Mouse (Mus musculus) myocyte (in vitro differentiated cells): Measurements from ENCODE around the gene Cfd. TPM values are rescaled to one million over a fixed set of nuclear protein-coding genes. Genes with fewer than 3 reads are reported as not detected.
A peak's percentile ranks its signal among the peaks of the same experiment; 100 is the strongest.

Experiments
- H3K27me3 ChIP-seq: one replicate; pipeline ENCODE4 v1.6.1; 2011; ENCODE audit not compliant: control insufficient read depth, insufficient read depth, insufficient read length
- H3K36me3 ChIP-seq: one replicate; pipeline ENCODE4 v1.6.1; 2011; ENCODE audit not compliant: control insufficient read depth, insufficient read depth
- H3K4me2 ChIP-seq: one replicate; pipeline ENCODE4 v1.6.1; 2011; ENCODE audit warnings: low read depth, control low read depth
- H3K4me3 ChIP-seq: one replicate; pipeline ENCODE4 v1.5.1; 2011; ENCODE audit warnings: mild to moderate bottlenecking, control low read depth, moderate library complexity
- H3K79me2 ChIP-seq: one replicate; pipeline ENCODE4 v1.6.1; 2011; ENCODE audit not compliant: control insufficient read depth, insufficient read depth
- H3ac ChIP-seq: one replicate; pipeline ENCODE4 v1.6.1; 2011; ENCODE audit not compliant: control insufficient read depth, insufficient read length
- CEBPB ChIP-seq: IDR thresholded peaks from 2 replicates; pipeline ENCODE4 v1.6.1; 2011; ENCODE audit warnings: mild to moderate bottlenecking, moderate library complexity; ENCODE audit not compliant: poor library complexity, insufficient read depth, severe bottlenecking
- E2F4 ChIP-seq: IDR thresholded peaks from one replicate; pipeline ENCODE4 v1.6.1; 2011; ENCODE audit warnings: mild to moderate bottlenecking, control low read depth, moderate library complexity; ENCODE audit not compliant: insufficient read depth
- MAX ChIP-seq: IDR thresholded peaks from one replicate; pipeline ENCODE4 v1.6.1; 2011; ENCODE audit warnings: low read depth, mild to moderate bottlenecking, control low read depth
- MYOD1 ChIP-seq, 3 experiments: IDR thresholded peaks; one replicate each; pipeline ENCODE4 v1.6.1; 2011; ENCODE audit warnings: control low read depth in 2 of 3, low read depth in 2 of 3, mild to moderate bottlenecking in 2 of 3, moderate library complexity in 1 of 3; ENCODE audit not compliant: insufficient read length in 2 of 3, control insufficient read depth in 1 of 3
- MYOG ChIP-seq, 3 experiments: IDR thresholded peaks; one replicate each; pipeline ENCODE4 v1.6.1; 2011; ENCODE audit warnings: control low read depth in 2 of 3, low read depth in 2 of 3, mild to moderate bottlenecking in 2 of 3; ENCODE audit not compliant: insufficient read length in 2 of 3, control insufficient read depth in 1 of 3, insufficient read depth in 1 of 3
- POLR2A ChIP-seq: IDR thresholded peaks from one replicate; pipeline ENCODE4 v1.6.1; 2011; ENCODE audit warnings: low read depth, mild to moderate bottlenecking, control low read depth, moderate library complexity; ENCODE audit not compliant: insufficient read length
- POLR2AphosphoS2 ChIP-seq: IDR thresholded peaks from one replicate; pipeline ENCODE4 v1.6.1; 2011; ENCODE audit warnings: low read depth, control low read depth; ENCODE audit not compliant: insufficient read length
- REST ChIP-seq: IDR thresholded peaks from one replicate; pipeline ENCODE4 v1.6.1; 2011; ENCODE audit warnings: mild to moderate bottlenecking, control low read depth, moderate library complexity; ENCODE audit not compliant: insufficient read depth, insufficient read length
- SRF ChIP-seq: IDR thresholded peaks from one replicate; pipeline ENCODE4 v1.6.1; 2011; ENCODE audit warnings: low read depth; ENCODE audit not compliant: control insufficient read depth, insufficient read length
- TCF12 ChIP-seq: IDR thresholded peaks from one replicate; pipeline ENCODE4 v1.6.1; 2011; ENCODE audit warnings: mild to moderate bottlenecking, control low read depth; ENCODE audit not compliant: poor library complexity, insufficient read depth, severe bottlenecking
- TCF3 ChIP-seq: IDR thresholded peaks from one replicate; pipeline ENCODE4 v1.6.1; 2011; ENCODE audit warnings: low read depth, control low read depth; ENCODE audit not compliant: insufficient read length
- USF1 ChIP-seq: IDR thresholded peaks from one replicate; pipeline ENCODE4 v1.6.1; 2011; ENCODE audit warnings: low read depth, mild to moderate bottlenecking, control low read depth, moderate library complexity
- polyA plus RNA-seq: library from polyadenylated mRNA; unstranded; fragments of >200 nt; fragmentation: generic; extraction: Trizol; gene quantifications from one replicate; pipeline ENCODE4 v1.2.1, GENCODE M21; 2012; ENCODE audit warnings: missing spikeins

The Cfd gene
- polyA plus RNA-seq, 1 experiment: not detected

GRCm38 (mm10) chr10:79931797-79932196, 41.1 kb downstream of the Cfd start:
- no peak overlapping the region for H3K4me2 ChIP-seq
- no peaks in the 10 kb centered on the region for H3K27me3 ChIP-seq
- no peak overlapping the region for H3ac ChIP-seq
- H3K4me3 ChIP-seq: no peak overlapping the region
- H3K36me3 ChIP-seq: peaks cover 5% of the 10 kb centered on the region
- TF ChIP-seq MYOG (IDR thresholded peaks at IDR 0.05; ENCODE audit: control insufficient read depth in 1 of 3, insufficient read depth in 1 of 3, insufficient read length in 2 of 3, low read depth in 2 of 3): no peak
- TF ChIP-seq USF1: no peak
- TF ChIP-seq POLR2AphosphoS2: no peak
- TF ChIP-seq SRF: no peak
- TF ChIP-seq TCF12: no peak
- TF ChIP-seq MYOD1 (IDR thresholded peaks at IDR 0.05; ENCODE audit: control insufficient read depth in 1 of 3, insufficient read length in 2 of 3, low read depth in 2 of 3): no peak
- H3K79me2 ChIP-seq: peaks cover 4% of the 10 kb centered on the region

- no peaks in the 10 kb centered on the region for H3K27me3 ChIP-seq
- H3K36me3 ChIP-seq: peaks cover 5% of the 10 kb centered on the region
- H3K4me3 ChIP-seq: no peak overlapping the region
- H3K4me2 ChIP-seq: peak overlapping the region; percentile 34
- H3K79me2 ChIP-seq: peaks cover 4% of the 10 kb centered on the region
- no peak overlapping the region for H3ac ChIP-seq
- TF ChIP-seq POLR2A (no peak), MYOD1 (IDR thresholded peaks at IDR 0.05; ENCODE audit: control insufficient read depth in 1 of 3, insufficient read length in 2 of 3, low read depth in 2 of 3) (peak in 2 of 3 experiments; percentile 75 to 89), REST (no peak), TCF12 (peak; percentile 83), POLR2AphosphoS2 (no peak), SRF (no peak), TCF3 (peak; percentile 88), CEBPB (no peak), USF1 (no peak), MAX (no peak), E2F4 (no peak), MYOG (IDR thresholded peaks at IDR 0.05; ENCODE audit: control insufficient read depth in 1 of 3, insufficient read depth in 1 of 3, insufficient read length in 2 of 3, low read depth in 2 of 3) (peak in 2 of 3 experiments; percentile 92 to 97)
These were observed 42.1 kb downstream of the Cfd start for GRCm38 (mm10) chr10:79932736-79933135.

- H3ac ChIP-seq: no peak overlapping the region
- peak overlapping the region; percentile 34 for H3K4me2 ChIP-seq
- no peak overlapping the region for H3K4me3 ChIP-seq
- peaks cover under 1% of the 10 kb centered on the region for H3K79me2 ChIP-seq
- TF ChIP-seq MYOG (IDR thresholded peaks at IDR 0.05; ENCODE audit: control insufficient read depth in 1 of 3, insufficient read depth in 1 of 3, insufficient read length in 2 of 3, low read depth in 2 of 3) (peak in 1 of 3 experiments; percentile 10), TCF12 (no peak)
- peaks cover 5% of the 10 kb centered on the region for H3K36me3 ChIP-seq
- no peaks in the 10 kb centered on the region for H3K27me3 ChIP-seq
These were observed 42.6 kb downstream of the Cfd start for GRCm38 (mm10) chr10:79933145-79933679.

- no peak for TF ChIP-seq SRF
- TF ChIP-seq E2F4: no peak
- TF ChIP-seq CEBPB: no peak
- no peak for TF ChIP-seq POLR2A
- Histone ChIP-seq H3K36me3 (peaks cover 5% of the 10 kb centered on the region), H3K4me3 (no peak overlapping the region), H3K79me2 (no peaks in the 10 kb centered on the region), H3ac (no peak overlapping the region), H3K27me3 (no peaks in the 10 kb centered on the region), H3K4me2 (peak overlapping the region; percentile 51)
These were observed 43.2 kb downstream of the Cfd start for GRCm38 (mm10) chr10:79933861-79934260.

- TF ChIP-seq TCF3 (peak; percentile 97), SRF (peak; percentile 78), CEBPB (no peak), MYOG (IDR thresholded peaks at IDR 0.05; ENCODE audit: control insufficient read depth in 1 of 3, insufficient read depth in 1 of 3, insufficient read length in 2 of 3, low read depth in 2 of 3) (peak; percentile 94 to 100 (median 99)), POLR2A (peak; percentile 14), MYOD1 (IDR thresholded peaks at IDR 0.05; ENCODE audit: control insufficient read depth in 1 of 3, insufficient read length in 2 of 3, low read depth in 2 of 3) (peak; percentile 36 to 97 (median 96)), REST (no peak), USF1 (peak; percentile 68), TCF12 (peak; percentile 94), POLR2AphosphoS2 (no peak), MAX (peak; percentile 40), E2F4 (no peak)
- H3ac ChIP-seq: no peak overlapping the region
- H3K4me2 ChIP-seq: peak overlapping the region; percentile 51
- H3K27me3 ChIP-seq: no peaks in the 10 kb centered on the region
- no peaks in the 10 kb centered on the region for H3K79me2 ChIP-seq
- H3K36me3 ChIP-seq: peaks cover 5% of the 10 kb centered on the region
- no peak overlapping the region for H3K4me3 ChIP-seq
These were observed 43.6 kb downstream of the Cfd start for GRCm38 (mm10) chr10:79934272-79934721.
